Comparison of ENCODE assay signal across 12 mouse cellular contexts in genomic region chr15:8806354-8806753, GRCm38 (mm10).
A peak's percentile ranks its signal among the peaks of the same experiment; 100 is the strongest.
DNase-seq lines count a peak whose midpoint lies in the region; ATAC-seq lines count a peak whose summit lies in the region.
"Had no signal": no experiment of that assay in that cellular context is flagged by ENCODE, and none has a peak within 500 bp of the region (broad histone marks: within the 10 kb centered on the region; RNA-seq: fewer than 3 reads in every experiment).

No protein-coding gene starts in this region.

- ATAC-seq in embryonic facial prominence, embryonic 15.5 days (ENCODE audit: insufficient number of reproducible peaks, low FRiP score, low TSS enrichment, low read depth) = peak; percentile 90
- ATAC-seq in frontal cortex, adult (ENCODE audit: low TSS enrichment) = no peak
- ATAC-seq: forebrain, embryonic 14.5 days had no signal

- intact Hi-C loops in heart, postnatal 10 days (cut with DNase I) = no loop called here

- H3K4me3 ChIP-seq in embryonic facial prominence, embryonic 15.5 days (replicated peaks) = no peak overlapping the region
- H3K4me3 ChIP-seq: liver, embryonic 13.5 days had no signal

- peak overlapping the region; percentile 60; the same call in 1 of the 2 replicates for H3K27ac ChIP-seq in embryonic facial prominence, embryonic 15.5 days (replicated peaks)
- H3K27ac ChIP-seq: liver, embryonic 13.5 days had no signal

- H3K9me3 ChIP-seq in embryonic facial prominence, embryonic 15.5 days (replicated peaks) = no peaks in the 10 kb centered on the region
- H3K9me3 ChIP-seq: liver, embryonic 13.5 days had no signal

- peak; percentile 9 for DNase-seq in urinary bladder, postnatal 14 days (ENCODE audit: low spot score)
- no peak for DNase-seq in urinary bladder, postnatal 25 days (ENCODE audit: low spot score)
- peak; percentile 14 to 35 for DNase-seq in heart, postnatal 10 days
- DNase-seq in yolk sac, embryonic 10.5 days (ENCODE audit: low spot score) = peak; percentile 9
- DNase-seq in cerebellum, adult 9-10 months = no peak
- no peak for DNase-seq in thymus, postnatal 36 days
- DNase-seq: kidney, adult 2 months; liver, embryonic 13.5 days; thymus, postnatal 14 days had no signal

- no peak overlapping the region for H3K9ac ChIP-seq in embryonic facial prominence, embryonic 15.5 days
- H3K9ac ChIP-seq: liver, embryonic 13.5 days had no signal

- no peak overlapping the region for H3K4me2 ChIP-seq in embryonic facial prominence, embryonic 15.5 days (replicated peaks)
- H3K4me2 ChIP-seq: liver, embryonic 13.5 days had no signal

- 19% methylated on average over 8 of the region's 8 CpGs for WGBS in embryonic facial prominence, embryonic 15.5 days

- H3K4me1 ChIP-seq in embryonic facial prominence, embryonic 15.5 days = no peaks in the 10 kb centered on the region
- H3K4me1 ChIP-seq: liver, embryonic 13.5 days had no signal

- no peaks in the 10 kb centered on the region for H3K27me3 ChIP-seq in embryonic facial prominence, embryonic 15.5 days
- H3K27me3 ChIP-seq: liver, embryonic 13.5 days had no signal

- no peaks in the 10 kb centered on the region for H3K36me3 ChIP-seq in embryonic facial prominence, embryonic 15.5 days
- H3K36me3 ChIP-seq: liver, embryonic 13.5 days had no signal

Comparison
In these comparisons a context has a peak if more than half of its experiments do, and no peak if none do; other contexts are left out.
1. DNase-seq: peak in urinary bladder, postnatal 14 days (single experiment), heart, postnatal 10 days (2 of 2) and yolk sac, embryonic 10.5 days (single experiment); none in urinary bladder, postnatal 25 days (single experiment), cerebellum, adult 9-10 months (single experiment) and thymus, postnatal 36 days (0 of 2).